Mouse (Mus musculus) embryonic fibroblast, embryonic 13.5 days (primary cell): Measurements from ENCODE around the gene Kcnn1. TPM values are rescaled to one million over a fixed set of nuclear protein-coding genes. Genes with fewer than 3 reads are reported as not detected.

Experiments used
- H3K27ac ChIP-seq: 2 replicates; pipeline ENCODE4 v1.5.1; 2012; ENCODE audit warnings: low read length, control low read depth, inconsistent platforms; ENCODE audit not compliant: insufficient read depth
- H3K4me1 ChIP-seq: 2 replicates; pipeline ENCODE4 v1.6.1; 2011; ENCODE audit warnings: low read length; ENCODE audit not compliant: control insufficient read depth, insufficient read depth
- H3K4me3 ChIP-seq: 2 replicates; pipeline ENCODE4 v1.5.1; 2011; ENCODE audit warnings: mild to moderate bottlenecking, control low read depth, low read length; ENCODE audit not compliant: insufficient read depth
- CTCF ChIP-seq: IDR thresholded peaks from 2 replicates; pipeline ENCODE4 v1.5.1; 2011; ENCODE audit warnings: mild to moderate bottlenecking, control low read depth, low read length, moderate library complexity, borderline replicate concordance; ENCODE audit not compliant: insufficient read depth
- POLR2A ChIP-seq: IDR thresholded peaks from 2 replicates; pipeline ENCODE4 v1.6.1; 2011; ENCODE audit warnings: low read depth, mild to moderate bottlenecking, control low read depth, low read length, moderate library complexity
- polyA plus RNA-seq: library from polyadenylated mRNA; stranded (reverse); fragments of >200 nt; gene quantifications from 2 replicates; pipeline ENCODE4 v1.2.4, GENCODE M21; 2011; ENCODE audit warnings: low read depth; ENCODE audit not compliant: missing spikeins, insufficient read length

Kcnn1 gene
- polyA plus RNA-seq = 1.7 and 2.7 TPM in 2 replicates

DNA sequence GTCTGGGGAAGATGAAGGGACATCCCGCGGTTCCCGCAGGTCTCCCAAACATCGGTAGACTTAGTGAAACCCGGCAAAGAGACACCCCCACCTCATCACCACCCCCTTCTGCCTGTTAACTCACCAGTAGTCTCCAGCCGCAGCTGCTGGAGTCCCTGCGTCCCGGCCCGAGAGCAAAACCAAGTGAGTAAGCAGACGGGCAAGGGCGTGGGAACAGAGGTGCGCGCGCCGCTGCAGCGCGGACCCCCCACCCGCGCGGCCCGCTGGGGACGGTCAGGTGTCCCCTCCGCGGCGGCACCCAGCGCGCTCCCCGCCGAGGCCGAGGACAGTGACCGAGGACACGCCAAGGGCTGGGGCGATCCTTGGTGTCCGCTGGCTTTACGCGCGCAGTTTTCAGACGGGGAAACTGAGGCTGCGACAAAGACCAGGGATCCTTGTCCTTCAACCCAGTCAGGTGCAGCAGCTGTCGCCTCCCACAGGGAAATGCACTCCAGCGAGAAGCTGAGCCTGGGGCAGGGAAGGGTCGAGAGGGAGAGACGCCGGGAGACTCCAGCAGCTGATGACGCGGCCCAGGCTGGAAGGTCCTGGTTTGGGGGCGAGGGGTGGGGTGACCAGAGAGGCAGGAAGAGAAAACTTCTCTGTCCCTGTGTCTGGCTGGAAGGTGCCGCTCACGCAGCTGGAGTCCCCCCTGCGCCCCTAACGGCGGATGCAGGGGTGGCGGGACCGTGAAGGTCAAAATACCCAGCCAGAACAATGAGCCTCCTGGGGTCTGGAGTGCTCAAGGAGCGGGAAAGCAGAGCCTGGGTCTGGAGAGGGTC is at the start of gene Kcnn1:
Gene Kcnn1 (minus strand): TSS at position 435 of the 818 bp plus-strand sequence.
- H3K27ac ChIP-seq = no peak within 1 kb of the TSS
- H3K4me1 ChIP-seq = no peaks in the 10 kb centered on the region

DNA sequence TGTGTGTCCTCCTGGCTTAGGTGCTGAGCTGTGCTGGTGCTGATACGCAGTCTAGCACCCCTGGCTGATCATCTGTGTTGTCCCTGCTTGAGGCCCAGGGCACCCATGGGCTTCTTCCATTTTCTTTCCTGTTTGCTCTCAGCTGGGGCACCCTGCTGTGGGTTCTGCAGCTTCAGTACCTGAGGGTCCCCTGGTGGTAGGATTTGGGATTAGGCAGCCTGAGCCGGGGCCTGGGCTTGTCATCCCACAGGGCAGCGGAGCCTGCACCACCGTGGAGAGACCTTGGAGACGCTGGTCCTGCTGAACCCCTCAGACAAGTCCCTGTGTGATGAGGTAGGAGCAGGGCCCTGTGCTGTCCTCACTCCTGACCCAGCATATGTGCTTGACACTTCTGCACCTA is 48.5 kb upstream of the Kcnn1 start:
- Histone ChIP-seq H3K4me3 (no peak overlapping the region), H3K27ac (no peak overlapping the region), H3K4me1 (peaks cover 5% of the 10 kb centered on the region)
- TF ChIP-seq CTCF = no peak
- TF ChIP-seq POLR2A = no peak

More for the DNA sequence above, at the start of gene Kcnn1:
- TF ChIP-seq POLR2A = no peak
- TF ChIP-seq CTCF = 0 out of 2 replicates have a peak, but pooled peaks have one; percentile 4
- no peak within 1 kb of the TSS for H3K4me3 ChIP-seq

DNA sequence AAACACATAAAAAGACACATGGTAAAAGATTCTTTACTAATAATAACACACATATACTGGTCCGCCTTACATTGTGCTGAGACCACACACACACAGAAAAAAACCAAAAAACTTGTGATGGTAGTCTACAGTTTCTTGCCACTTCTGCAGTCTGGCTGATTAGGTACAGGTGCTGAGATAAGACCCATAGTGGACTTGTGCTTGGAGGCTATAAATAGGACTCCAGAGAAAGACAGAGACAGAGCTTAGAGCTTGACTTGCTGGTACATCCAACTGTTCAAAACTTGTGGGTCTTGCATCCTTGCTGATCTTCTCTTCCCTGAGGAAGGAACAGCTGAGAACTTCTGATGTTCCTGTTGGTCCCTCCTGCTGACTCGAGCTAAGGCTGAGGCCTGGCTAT is 44.5 kb upstream of the Kcnn1 start:
- no peak overlapping the region for H3K27ac ChIP-seq
- peaks cover 9% of the 10 kb centered on the region for H3K4me1 ChIP-seq
- H3K4me3 ChIP-seq = no peak overlapping the region
- no peak for TF ChIP-seq CTCF
- no peak for TF ChIP-seq POLR2A

DNA sequence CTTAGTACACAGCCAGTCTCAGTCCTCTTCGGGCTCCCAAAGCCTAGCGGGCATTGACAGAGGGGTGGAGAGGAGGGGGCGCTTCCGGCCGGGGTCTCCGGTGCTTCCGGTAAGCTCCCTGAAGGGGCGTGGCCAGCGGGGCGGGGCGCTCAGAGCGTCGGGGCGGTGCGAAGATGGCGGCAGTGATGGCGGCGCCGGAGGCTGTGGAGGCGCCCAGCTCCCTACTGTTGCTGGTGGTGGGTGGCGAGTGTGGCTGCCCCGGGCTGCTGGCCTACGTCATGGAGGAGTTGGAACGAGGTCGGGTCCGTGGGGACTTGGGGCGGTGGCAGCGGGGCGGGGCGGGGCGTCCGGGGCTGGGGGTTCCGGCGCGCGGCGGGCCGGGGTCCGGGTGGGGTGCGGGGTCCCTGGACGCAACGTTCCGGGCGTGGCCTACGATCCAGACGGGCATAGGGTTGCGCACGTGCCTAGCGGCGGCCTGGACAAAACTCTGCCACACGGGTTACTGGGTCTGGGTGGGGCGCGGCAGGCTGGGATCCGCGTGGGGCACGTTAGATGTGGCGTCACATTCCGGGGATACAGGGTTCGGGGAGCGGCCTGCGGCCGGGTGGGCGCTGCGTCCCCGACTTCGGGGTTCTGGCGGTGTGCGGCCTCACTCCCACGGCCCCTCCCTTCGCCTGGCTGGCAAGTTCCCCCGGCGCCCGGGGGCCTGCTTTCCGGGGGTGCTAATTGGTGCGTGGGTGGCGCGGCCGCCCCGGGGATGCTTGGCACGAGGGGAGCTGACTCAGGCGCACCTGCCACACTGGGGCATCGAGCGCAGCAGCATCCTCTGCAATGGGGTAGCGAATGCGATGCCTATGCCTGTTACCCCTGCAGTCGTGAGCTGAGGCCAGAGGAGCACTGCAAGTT is 43.0 kb upstream of the Kcnn1 start, which contains the start of gene Map1s:
Gene Map1s (plus strand): TSS at position 102 of the 906 bp plus-strand sequence.
- Histone ChIP-seq H3K4me1 (peaks cover 9% of the 10 kb centered on the region), H3K27ac (peak within 1 kb of the TSS; percentile 59), H3K4me3 (peak within 1 kb of the TSS; percentile 50)
- TF ChIP-seq CTCF = no peak
- peak; percentile 87 for TF ChIP-seq POLR2A

DNA sequence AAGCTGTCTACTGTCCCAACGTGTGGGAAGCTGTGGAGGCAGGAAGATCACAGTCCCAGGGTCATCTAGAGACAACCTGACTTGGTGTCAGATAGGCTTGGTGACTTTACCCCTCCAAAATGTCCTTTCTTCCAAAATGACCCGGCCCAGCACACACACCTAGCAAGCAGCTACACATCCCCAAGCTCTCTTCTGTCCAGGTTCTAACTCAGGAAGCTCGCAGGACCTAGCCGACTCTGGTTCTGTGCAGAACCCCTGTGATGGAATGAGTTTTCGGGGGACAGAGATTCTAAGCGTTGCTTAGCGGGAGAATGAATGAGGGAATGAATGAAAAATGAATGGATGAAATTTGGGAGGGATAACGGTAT is 42.4 kb upstream of the Kcnn1 start:
- Histone ChIP-seq H3K4me1 (peaks cover 9% of the 10 kb centered on the region), H3K27ac (peak overlapping the region; percentile 7; the same call in 1 of the 2 replicates), H3K4me3 (peak overlapping the region; percentile 50)
- TF ChIP-seq CTCF (no peak), POLR2A (no peak)

DNA sequence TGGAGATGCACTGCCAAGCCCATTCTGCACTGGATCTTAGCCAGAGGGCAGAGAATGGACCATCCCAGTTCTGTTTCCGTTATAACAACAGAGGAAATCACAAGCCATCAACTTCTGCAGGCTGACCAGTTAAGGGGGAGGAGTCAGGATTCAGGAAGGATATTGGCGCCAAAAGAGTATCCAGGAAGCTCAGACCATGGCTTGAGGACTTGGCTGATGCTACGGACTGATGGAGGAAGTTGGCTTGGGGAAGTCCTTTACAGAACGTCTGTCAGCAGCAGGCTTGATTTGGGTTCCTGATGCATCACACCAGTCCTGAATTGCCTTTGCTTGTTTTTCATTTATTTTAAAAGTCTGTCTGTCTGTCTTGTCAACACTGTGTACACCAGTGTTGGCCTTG is 41.5 kb upstream of the Kcnn1 start:
- Histone ChIP-seq H3K4me1 (peaks cover 9% of the 10 kb centered on the region), H3K27ac (peak overlapping the region; percentile 76), H3K4me3 (no peak overlapping the region)
- TF ChIP-seq CTCF (no peak), POLR2A (no peak)

DNA sequence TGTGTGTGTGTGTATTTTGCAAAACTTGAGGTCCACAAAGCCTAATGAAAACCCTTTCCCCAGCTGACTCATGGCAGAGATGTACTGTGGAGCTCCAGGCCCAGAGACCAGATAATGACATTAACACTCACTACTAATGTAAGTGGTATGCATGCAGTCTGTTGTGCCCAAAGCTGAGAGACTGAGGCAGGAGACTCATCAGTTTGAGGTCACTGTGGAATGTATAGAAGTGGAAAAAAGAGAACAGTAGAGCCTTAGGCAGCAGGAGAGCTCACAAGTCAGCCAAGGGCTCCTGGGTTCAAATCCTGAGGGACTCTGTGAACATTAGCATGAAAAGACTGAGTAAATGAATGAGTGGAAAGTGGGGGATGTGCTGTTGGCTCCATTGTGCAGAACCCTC is 40.5 kb upstream of the Kcnn1 start:
- Histone ChIP-seq H3K4me1 (peaks cover 9% of the 10 kb centered on the region), H3K4me3 (no peak overlapping the region), H3K27ac (peak overlapping the region; percentile 76)
- TF ChIP-seq POLR2A (no peak), CTCF (no peak)

- peak overlapping the region; percentile 76 for H3K27ac ChIP-seq
- no peak for TF ChIP-seq POLR2A
- TF ChIP-seq CTCF = no peak
- H3K4me1 ChIP-seq = peaks cover 14% of the 10 kb centered on the region
- H3K4me3 ChIP-seq = no peak overlapping the region
Measured at GRCm38 (mm10) chr8:70903112-70903511, 40.1 kb upstream of the Kcnn1 start.

GRCm38 (mm10) chr8:70902211-70902610 is 39.2 kb upstream of the Kcnn1 start:
- Histone ChIP-seq H3K27ac (no peak overlapping the region), H3K4me1 (peaks cover 14% of the 10 kb centered on the region), H3K4me3 (no peak overlapping the region)
- no peak for TF ChIP-seq CTCF
- no peak for TF ChIP-seq POLR2A

DNA sequence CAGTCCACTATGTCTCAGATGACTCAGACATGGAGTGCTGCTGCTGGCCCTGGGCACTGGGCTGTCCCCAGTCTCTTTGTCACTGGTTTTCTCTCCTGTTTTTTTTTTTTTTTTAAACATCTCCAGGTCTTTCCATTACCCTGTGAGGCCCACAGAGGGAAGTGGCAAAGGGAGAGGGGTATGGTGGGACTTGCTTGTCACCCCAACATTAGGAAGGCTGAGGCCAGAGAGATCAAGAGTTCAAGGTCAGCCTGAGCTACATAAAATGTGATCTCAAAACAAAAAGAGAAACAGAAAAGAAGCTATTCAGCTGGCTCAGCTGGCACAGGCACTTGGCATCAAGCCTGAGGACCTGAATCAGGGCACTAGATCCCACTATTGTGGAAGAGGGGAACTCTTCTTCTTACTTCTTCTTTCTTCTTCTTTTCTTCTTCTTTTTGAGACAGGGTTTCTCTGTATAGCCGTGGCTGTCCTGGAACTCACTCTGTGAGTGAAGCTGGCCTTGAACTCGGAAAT is 37.9 kb upstream of the Kcnn1 start:
- H3K4me3 ChIP-seq = no peak overlapping the region
- TF ChIP-seq CTCF (no peak), POLR2A (no peak)
- peaks cover 9% of the 10 kb centered on the region; the same call in 1 of the 2 replicates for H3K4me1 ChIP-seq
- no peak overlapping the region for H3K27ac ChIP-seq
